Mouse (Mus musculus) limb, embryonic 11.5 days (tissue): ENCODE results near the gene Tma7. TPM values are rescaled to one million over a fixed set of nuclear protein-coding genes. Genes with fewer than 3 reads are reported as not detected.

Experiments used
- ATAC-seq: fragments of 200-750 bp; cut with Nextera tagmentation; 2 replicates; pipeline ENCODE4 v1.8.0; 2017; ENCODE audit warnings: low read depth; ENCODE audit not compliant: insufficient number of reproducible peaks, low FRiP score, low TSS enrichment
- DNase-seq: peaks from one replicate; pipeline ENCODE4 v3.0.0-alpha.2; 2015; ENCODE audit warnings: low spot score
- H3K27ac ChIP-seq: fragments of 300-500 bp; sonication (generic); replicated peaks from 2 replicates; pipeline ENCODE4 v1.5.1; 2014; ENCODE audit warnings: low read depth, mild to moderate bottlenecking, low read length
- H3K27me3 ChIP-seq: fragments of 300-500 bp; sonication (generic); 2 replicates; pipeline ENCODE4 v1.6.1; 2014; ENCODE audit warnings: mild to moderate bottlenecking, low read length, mixed read lengths; ENCODE audit not compliant: control insufficient read depth, insufficient read depth
- H3K36me3 ChIP-seq: fragments of 300-500 bp; sonication (generic); 2 replicates; pipeline ENCODE4 v1.6.1; 2014; ENCODE audit warnings: mild to moderate bottlenecking, low read length, moderate library complexity, mixed read lengths; ENCODE audit not compliant: control insufficient read depth, insufficient read depth
- H3K4me1 ChIP-seq: fragments of 300-500 bp; sonication (generic); 2 replicates; pipeline ENCODE4 v1.6.1; 2014; ENCODE audit warnings: low read length, mixed read lengths; ENCODE audit not compliant: control insufficient read depth, insufficient read depth
- H3K4me2 ChIP-seq: fragments of 300-500 bp; sonication (generic); 2 replicates; pipeline ENCODE4 v1.6.1; 2014; ENCODE audit warnings: low read depth, mild to moderate bottlenecking, moderate library complexity; ENCODE audit not compliant: severe bottlenecking
- H3K4me3 ChIP-seq: fragments of 300-500 bp; sonication (generic); 2 replicates; pipeline ENCODE4 v1.5.1; 2014; ENCODE audit warnings: low read depth, low read length
- H3K9ac ChIP-seq: fragments of 300-500 bp; sonication (generic); 2 replicates; pipeline ENCODE4 v1.6.1; 2014; ENCODE audit warnings: mild to moderate bottlenecking, low read length
- H3K9me3 ChIP-seq: fragments of 300-500 bp; sonication (generic); 2 replicates; pipeline ENCODE4 v1.6.1; 2016; ENCODE audit warnings: low read length; ENCODE audit not compliant: control insufficient read depth
- WGBS: fragments of 180-500 bp; shearing (Covaris S2); extraction: QIAGEN DNeasy Blood & Tissue Kit; methylation state at CpG from one replicate; pipeline ENCODE4 v1.1.7; 2014; 5-methylcytosine and 5-hydroxymethylcytosine counted together
- polyA plus RNA-seq: library from polyadenylated mRNA; unstranded; fragments of >200 nt; fragmentation: Nextera tagmentation; extraction: Ambion mirVana; gene quantifications from 2 replicates; pipeline ENCODE4 v1.2.1, GENCODE M21; 2014

The Tma7 gene
- polyA plus RNA-seq, 1 experiment from 2014 or later = 871 TPM

DNA sequence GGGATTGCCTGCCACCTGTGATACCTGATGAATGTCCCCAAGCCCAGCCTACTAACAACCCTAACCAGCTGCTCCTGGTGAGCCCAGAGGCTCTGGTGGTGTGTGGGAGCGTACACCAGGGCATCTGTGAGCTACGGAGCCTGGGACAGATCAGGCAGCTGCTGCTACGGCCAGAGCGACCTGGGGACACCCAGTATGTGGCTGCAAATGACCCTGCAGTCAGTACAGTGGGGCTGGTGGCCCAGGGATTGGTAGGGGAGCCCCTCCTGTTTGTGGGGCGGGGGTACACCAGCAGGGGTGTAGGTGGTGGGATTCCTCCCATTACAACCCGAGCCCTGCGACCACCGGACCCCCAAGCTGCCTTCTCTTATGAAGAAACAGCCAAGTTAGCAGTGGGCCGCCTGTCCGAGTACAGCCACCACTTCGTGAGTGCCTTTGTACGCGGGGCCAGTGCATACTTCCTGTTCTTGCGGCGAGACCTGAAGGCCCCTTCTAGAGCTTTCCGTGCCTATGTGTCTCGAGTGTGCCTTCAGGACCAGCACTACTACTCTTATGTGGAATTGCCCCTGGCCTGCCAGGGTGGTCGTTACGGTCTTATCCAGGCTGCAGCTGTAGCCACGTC lies 18.0 kb upstream of the Tma7 start:
- Histone ChIP-seq H3K27ac (no peak overlapping the region), H3K27me3 (no peaks in the 10 kb centered on the region), H3K4me3 (no peak overlapping the region), H3K9ac (no peak overlapping the region), H3K9me3 (no peaks in the 10 kb centered on the region), H3K36me3 (peaks cover 11% of the 10 kb centered on the region), H3K4me1 (peaks cover 25% of the 10 kb centered on the region), H3K4me2 (no peak overlapping the region)
- 93% methylated on average over 20 of the region's 20 CpGs for WGBS
- DNase-seq = no peak
- ATAC-seq = no peak

DNA sequence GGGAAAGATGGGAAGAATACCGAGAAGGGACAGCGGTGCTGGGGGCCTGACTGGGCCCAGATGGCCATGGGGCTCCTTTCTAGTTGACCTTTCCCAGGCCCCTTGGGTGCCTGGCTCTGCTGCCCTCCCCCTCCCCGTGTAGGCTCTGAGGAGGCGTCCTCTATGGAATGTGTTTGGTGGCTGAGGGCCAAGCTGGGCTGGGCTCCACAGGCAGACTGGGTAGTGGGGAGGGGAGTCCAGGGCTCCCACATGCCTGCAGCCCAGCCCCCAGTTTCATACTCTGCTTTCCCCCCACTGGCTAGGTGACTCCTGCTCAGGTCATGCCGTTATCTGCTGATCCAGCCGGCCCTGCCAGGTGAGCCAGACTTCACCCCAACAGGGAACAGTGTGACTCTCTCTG lies 16.6 kb upstream of the Tma7 start:
- no peak overlapping the region for H3K4me2 ChIP-seq
- no peak overlapping the region for H3K9ac ChIP-seq
- 0 out of 2 replicates have a peak overlapping the region, but pooled peaks have one; percentile 3 for H3K4me3 ChIP-seq
- H3K36me3 ChIP-seq = peaks cover 9% of the 10 kb centered on the region
- DNase-seq (no peak), ATAC-seq (no peak)
- peaks cover 34% of the 10 kb centered on the region for H3K4me1 ChIP-seq
- no peaks in the 10 kb centered on the region for H3K9me3 ChIP-seq
- 68% methylated on average over 6 of the region's 6 CpGs for WGBS
- no peaks in the 10 kb centered on the region for H3K27me3 ChIP-seq
- H3K27ac ChIP-seq = no peak overlapping the region

DNA sequence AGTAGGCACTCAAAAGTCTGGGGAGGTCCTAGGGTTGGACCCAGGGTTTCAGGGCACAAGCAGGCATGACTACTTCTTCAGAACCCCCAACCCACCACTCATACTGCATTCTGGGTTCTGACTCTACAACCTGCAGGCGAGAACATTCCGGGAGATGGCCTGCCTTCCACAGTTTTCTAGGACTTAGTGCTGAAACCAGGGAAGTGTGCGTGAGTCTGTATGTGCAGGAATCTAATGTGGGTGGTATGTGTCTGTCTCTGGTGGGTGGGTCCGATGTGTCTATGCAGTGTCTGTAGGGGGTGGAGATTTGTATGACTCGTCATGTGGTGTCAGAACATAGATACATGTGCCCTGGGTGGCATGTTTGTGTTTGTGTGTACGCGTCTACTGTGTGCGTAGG lies 16.0 kb upstream of the Tma7 start:
- Histone ChIP-seq H3K36me3 (peaks cover 7% of the 10 kb centered on the region), H3K9ac (no peak overlapping the region), H3K27ac (no peak overlapping the region), H3K4me2 (peak overlapping the region; percentile 80; the same call in 1 of the 2 replicates), H3K27me3 (no peaks in the 10 kb centered on the region), H3K4me1 (peaks cover 36% of the 10 kb centered on the region), H3K9me3 (no peaks in the 10 kb centered on the region), H3K4me3 (0 out of 2 replicates have a peak overlapping the region, but pooled peaks have one; percentile 3)
- no peak for ATAC-seq
- WGBS = 93% methylated on average over 8 of the region's 8 CpGs
- no peak for DNase-seq

GRCm38 (mm10) chr9:109097831-109098230 lies 15.4 kb upstream of the Tma7 start:
- Histone ChIP-seq H3K4me1 (peaks cover 36% of the 10 kb centered on the region), H3K27ac (no peak overlapping the region), H3K9ac (no peak overlapping the region), H3K9me3 (no peaks in the 10 kb centered on the region), H3K4me3 (no peak overlapping the region), H3K27me3 (no peaks in the 10 kb centered on the region), H3K36me3 (peaks cover 3% of the 10 kb centered on the region), H3K4me2 (peak overlapping the region; percentile 80; the same call in 1 of the 2 replicates)
- ATAC-seq (no peak), DNase-seq (no peak)
- WGBS = 76% methylated on average over 5 of the region's 5 CpGs

DNA sequence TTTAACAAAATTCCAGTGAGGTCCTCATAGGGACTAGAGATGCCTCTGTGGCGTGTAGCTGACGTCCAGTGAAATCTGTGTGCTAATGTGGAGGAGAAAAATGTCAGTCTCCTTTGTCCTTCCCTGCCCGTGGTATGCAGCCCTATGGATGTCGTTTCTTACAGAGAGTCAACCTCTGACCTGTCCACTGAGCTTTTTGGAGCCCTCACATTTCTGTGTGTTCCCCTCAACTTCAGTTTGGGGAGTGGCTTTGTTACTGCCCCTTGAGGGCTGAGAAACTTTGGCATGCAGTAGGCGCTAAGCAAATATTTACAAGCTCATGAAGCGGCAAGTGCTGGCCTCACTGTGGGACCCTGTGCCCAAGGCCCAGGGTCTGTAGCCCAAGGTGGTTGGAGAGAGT lies 14.9 kb upstream of the Tma7 start:
- H3K9me3 ChIP-seq = no peaks in the 10 kb centered on the region
- 45% methylated on average over 6 of the region's 6 CpGs for WGBS
- H3K4me1 ChIP-seq = peaks cover 36% of the 10 kb centered on the region
- DNase-seq (no peak), ATAC-seq (no peak)
- peak overlapping the region; percentile 66 for H3K27ac ChIP-seq
- peak overlapping the region; percentile 99; the same call in 1 of the 2 replicates for H3K9ac ChIP-seq
- H3K27me3 ChIP-seq = no peaks in the 10 kb centered on the region
- peak overlapping the region; percentile 80 for H3K4me2 ChIP-seq
- peak overlapping the region; percentile 75 for H3K4me3 ChIP-seq
- H3K36me3 ChIP-seq = no peaks in the 10 kb centered on the region

DNA sequence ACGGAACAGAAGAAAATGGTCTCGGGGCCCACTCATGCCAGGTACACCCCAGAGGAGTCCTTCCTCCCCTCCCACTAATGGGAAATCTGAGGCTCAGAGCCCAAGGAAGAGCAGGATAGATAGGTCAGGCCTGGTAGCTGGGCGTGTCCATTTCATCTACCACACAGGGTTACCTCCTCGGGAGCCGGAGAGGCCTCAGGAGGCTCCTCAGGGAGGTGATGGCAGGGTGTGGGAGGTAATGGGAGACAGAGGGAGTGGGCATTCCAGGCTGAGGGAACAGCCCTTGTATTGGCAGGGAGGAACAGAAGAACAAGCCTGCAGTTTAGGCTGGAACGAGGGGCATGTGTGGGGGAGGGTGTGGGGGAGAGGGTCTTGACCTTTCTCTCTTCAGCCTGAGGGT lies 14.5 kb upstream of the Tma7 start:
- no peak for ATAC-seq
- Histone ChIP-seq H3K4me3 (peak overlapping the region; percentile 75), H3K4me2 (peak overlapping the region; percentile 80), H3K4me1 (peaks cover 36% of the 10 kb centered on the region), H3K36me3 (no peaks in the 10 kb centered on the region), H3K9ac (peak overlapping the region; percentile 99), H3K27me3 (no peaks in the 10 kb centered on the region), H3K9me3 (no peaks in the 10 kb centered on the region), H3K27ac (0 out of 2 replicates have a peak overlapping the region, but pooled peaks have one; percentile 5)
- 30% methylated on average over 6 of the region's 6 CpGs for WGBS
- DNase-seq = peak; percentile 28

DNA sequence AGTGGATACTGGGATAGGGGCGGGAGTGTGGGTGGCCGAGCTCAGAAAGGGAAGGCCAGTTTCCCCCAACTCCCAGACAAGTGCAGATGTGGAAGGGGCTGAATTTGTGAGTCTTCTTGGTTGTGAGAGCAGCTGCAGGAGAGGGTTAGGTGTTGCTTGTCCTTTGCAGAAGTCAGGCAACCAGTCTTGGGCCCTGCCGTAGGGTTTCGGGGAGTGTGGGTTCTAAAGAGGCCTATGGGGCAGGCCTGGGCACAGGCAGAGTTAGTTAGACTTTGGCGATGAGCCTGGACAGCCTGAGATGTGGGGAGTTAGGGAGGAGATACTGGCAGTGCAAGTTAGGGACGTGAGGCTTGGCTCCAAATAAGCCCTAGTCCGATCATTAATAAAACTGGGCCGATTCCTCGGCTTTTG lies 13.9 kb upstream of the Tma7 start:
- 26% methylated on average over 9 of the region's 9 CpGs for WGBS
- Histone ChIP-seq H3K4me3 (peak overlapping the region; percentile 75), H3K4me2 (peak overlapping the region; percentile 80), H3K9ac (peak overlapping the region; percentile 99), H3K27ac (peak overlapping the region; percentile 100), H3K36me3 (no peaks in the 10 kb centered on the region), H3K4me1 (peaks cover 36% of the 10 kb centered on the region), H3K27me3 (no peaks in the 10 kb centered on the region), H3K9me3 (no peaks in the 10 kb centered on the region)
- ATAC-seq (no peak), DNase-seq (no peak)

- Histone ChIP-seq H3K4me2 (peak within 1 kb of the TSS; percentile 80), H3K27ac (peak within 1 kb of the TSS; percentile 100), H3K27me3 (no peaks in the 10 kb centered on the region), H3K4me3 (peak within 1 kb of the TSS; percentile 75), H3K9ac (peak within 1 kb of the TSS; percentile 99), H3K4me1 (peaks cover 36% of the 10 kb centered on the region), H3K36me3 (no peaks in the 10 kb centered on the region), H3K9me3 (no peaks in the 10 kb centered on the region)
- ATAC-seq = peak; percentile 55
- WGBS = under 1% methylated on average over 77 of the region's 102 CpGs
- peak; percentile 90 for DNase-seq
Observed at GRCm38 (mm10) chr9:109095137-109095982, 13.0 kb upstream of the Tma7 start, which contains the start of gene Plxnb1. Plxnb1 (plus strand) TSS chr9:109095389.
